Mouse (Mus musculus) ES-Bruce4 (cell line): ENCODE data around the gene Glg1. TPM values are rescaled to one million over a fixed set of nuclear protein-coding genes. Genes with fewer than 3 reads are reported as not detected.
"Not testable (repeated sequence)": the region's sequence is repeated elsewhere in the genome, so short reads cannot be mapped to it uniquely, and the experiment has no call there.

ENCODE experiments used
- H3K27ac ChIP-seq: 2 replicates; pipeline ENCODE4 v1.5.1; 2012; ENCODE audit warnings: low read length, inconsistent platforms; ENCODE audit not compliant: insufficient read depth
- H3K27me3 ChIP-seq: 2 replicates; pipeline ENCODE4 v1.6.1; 2012; ENCODE audit warnings: mild to moderate bottlenecking, low read length, inconsistent platforms; ENCODE audit not compliant: control insufficient read depth, poor library complexity, insufficient read depth, severe bottlenecking
- H3K36me3 ChIP-seq: 2 replicates; pipeline ENCODE4 v1.6.1; 2012; ENCODE audit warnings: inconsistent platforms, mild to moderate bottlenecking, low read length, moderate library complexity; ENCODE audit not compliant: control insufficient read depth, poor library complexity, insufficient read depth, severe bottlenecking
- H3K4me1 ChIP-seq: one replicate; pipeline ENCODE4 v1.8.1; 2011; ENCODE audit warnings: low read length; ENCODE audit not compliant: control insufficient read depth, insufficient read depth
- H3K4me3 ChIP-seq: 2 replicates; pipeline ENCODE4 v1.5.1; 2011; ENCODE audit warnings: low read depth, mild to moderate bottlenecking, low read length
- H3K9ac ChIP-seq: 2 replicates; pipeline ENCODE4 v1.6.1; 2012; ENCODE audit warnings: low read depth, mild to moderate bottlenecking, inconsistent platforms; ENCODE audit not compliant: poor library complexity, severe bottlenecking
- H3K9me3 ChIP-seq: replicated peaks from 2 replicates; pipeline ENCODE4 v1.6.1; 2012; ENCODE audit warnings: mild to moderate bottlenecking, low read length, inconsistent platforms; ENCODE audit not compliant: control insufficient read depth, poor library complexity, insufficient read depth, severe bottlenecking
- CTCF ChIP-seq: IDR thresholded peaks from one replicate; pipeline ENCODE4 v1.8.1; 2011; ENCODE audit warnings: low read depth, low read length
- EP300 ChIP-seq: IDR thresholded peaks from 2 replicates; pipeline ENCODE4 v1.6.1; 2011; ENCODE audit warnings: low read depth, low read length; ENCODE audit not compliant: insufficient read depth
- POLR2A ChIP-seq: IDR thresholded peaks from one replicate; pipeline ENCODE4 v1.8.1; 2011; ENCODE audit warnings: low read length; ENCODE audit not compliant: insufficient read depth
- polyA plus RNA-seq: library from polyadenylated mRNA; stranded (reverse); fragments of >200 nt; gene quantifications from 2 replicates; pipeline ENCODE4 v1.2.4, GENCODE M21; 2011; ENCODE audit warnings: low read depth; ENCODE audit not compliant: missing spikeins, insufficient read depth, insufficient read length

Gene Glg1
- 76.3 and 78.3 TPM in 2 replicates for polyA plus RNA-seq

- Histone ChIP-seq H3K4me1 (peaks cover 3% of the 10 kb centered on the region), H3K27me3 (no peaks in the 10 kb centered on the region), H3K27ac (peak within 1 kb of the TSS; percentile 12; the same call in 1 of the 2 replicates), H3K9ac (peak within 1 kb of the TSS; percentile 92), H3K9me3 (no peaks in the 10 kb centered on the region), H3K4me3 (peak within 1 kb of the TSS; percentile 90), H3K36me3 (no peaks in the 10 kb centered on the region)
- TF ChIP-seq EP300 (no peak), POLR2A (peak; percentile 92)
Measured at GRCm38 (mm10) chr8:111258631-111259407, at the start of gene Glg1. TSS of gene Glg1 (minus strand) at chr8:111259216.

GRCm38 (mm10) chr8:111305031-111305730, 46.2 kb upstream of the Glg1 start:
- peaks cover 1% of the 10 kb centered on the region for H3K4me1 ChIP-seq
- H3K36me3 ChIP-seq = no peaks in the 10 kb centered on the region
- 0 out of 2 replicates have a peak overlapping the region, but pooled peaks have one; percentile 34 for H3K27ac ChIP-seq
- no peaks in the 10 kb centered on the region for H3K27me3 ChIP-seq
- TF ChIP-seq CTCF (no peak), POLR2A (no peak), EP300 (no peak)
- no peak overlapping the region for H3K9ac ChIP-seq
- H3K9me3 ChIP-seq = no peaks in the 10 kb centered on the region
- no peak overlapping the region for H3K4me3 ChIP-seq

GRCm38 (mm10) chr8:111304359-111304758, 45.3 kb upstream of the Glg1 start:
- Histone ChIP-seq H3K27ac (peak overlapping the region; percentile 79), H3K36me3 (no peaks in the 10 kb centered on the region), H3K4me3 (no peak overlapping the region), H3K9ac (peak overlapping the region; percentile 48; the same call in 1 of the 2 replicates), H3K27me3 (no peaks in the 10 kb centered on the region), H3K4me1 (peaks cover 1% of the 10 kb centered on the region), H3K9me3 (no peaks in the 10 kb centered on the region)
- TF ChIP-seq EP300 = no peak

- Histone ChIP-seq H3K27ac (peak overlapping the region; percentile 79), H3K9ac (peak overlapping the region; percentile 48; the same call in 1 of the 2 replicates)
- H3K9me3 ChIP-seq, H3K4me3 ChIP-seq, H3K4me1 ChIP-seq, H3K27me3 ChIP-seq, H3K36me3 ChIP-seq: not testable (repeated sequence)
Measured at GRCm38 (mm10) chr8:111303076-111303803, 44.2 kb upstream of the Glg1 start.

- TF ChIP-seq EP300 (no peak), CTCF (peak; percentile 30)
- H3K36me3 ChIP-seq = peaks cover 12% of the 10 kb centered on the region
- H3K9me3 ChIP-seq = no peaks in the 10 kb centered on the region
- peak overlapping the region; percentile 74 for H3K4me3 ChIP-seq
- peak overlapping the region; percentile 94 for H3K27ac ChIP-seq
- H3K4me1 ChIP-seq = peaks cover 3% of the 10 kb centered on the region
- peak overlapping the region; percentile 89 for H3K9ac ChIP-seq
- H3K27me3 ChIP-seq = no peaks in the 10 kb centered on the region
Measured at GRCm38 (mm10) chr8:111300597-111301546, 41.9 kb upstream of the Glg1 start.
